Comparison of ENCODE assay signal across 13 mouse cellular contexts in the genomic region with DNA sequence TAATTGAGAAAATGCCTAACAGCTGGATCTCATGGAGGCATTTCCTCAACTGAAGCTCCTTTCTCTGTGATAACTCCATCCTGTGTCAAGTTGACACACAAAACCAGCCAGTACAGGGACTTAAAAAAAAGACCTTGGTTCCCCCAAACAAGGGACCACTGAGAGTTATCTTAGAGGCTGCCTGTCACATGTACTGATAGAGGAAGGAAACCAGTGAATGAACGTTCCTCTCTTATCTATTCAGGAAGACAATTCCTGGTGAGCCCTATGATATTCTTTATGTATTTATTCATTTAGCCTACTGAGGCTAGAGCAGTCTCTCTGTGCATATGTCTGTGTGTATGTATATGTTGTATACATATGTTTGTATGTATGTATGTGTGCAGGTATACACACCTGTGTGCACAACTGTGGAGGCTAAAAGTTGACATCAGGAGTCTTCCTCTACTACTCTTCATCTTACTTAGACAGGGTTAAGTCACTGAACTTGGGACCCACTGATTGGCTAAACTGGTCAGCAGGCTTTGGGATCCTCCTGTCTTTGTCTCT.
"Had no signal": no experiment of that assay in that cellular context is flagged by ENCODE, and none has a peak within 500 bp of the region (broad histone marks: within the 10 kb centered on the region; RNA-seq: fewer than 3 reads in every experiment).

No protein-coding gene starts in this region.

- H3K36me3 ChIP-seq: limb, embryonic 15.5 days; midbrain, embryonic 13.5 days had no signal

- H3K27ac ChIP-seq: kidney, postnatal 0 days; limb, embryonic 15.5 days; midbrain, embryonic 13.5 days had no signal

- H3K4me1 ChIP-seq: limb, embryonic 15.5 days; midbrain, embryonic 13.5 days had no signal

- ATAC-seq: midbrain, embryonic 13.5 days had no signal

- H3K4me3 ChIP-seq: limb, embryonic 15.5 days; midbrain, embryonic 13.5 days had no signal

- H3K4me2 ChIP-seq: limb, embryonic 15.5 days; lung, embryonic 14.5 days; midbrain, embryonic 13.5 days had no signal

- H3K9me3 ChIP-seq: limb, embryonic 15.5 days; midbrain, embryonic 13.5 days had no signal

- H3K27me3 ChIP-seq: limb, embryonic 15.5 days; midbrain, embryonic 13.5 days had no signal

- H3K9ac ChIP-seq: limb, embryonic 15.5 days; lung, embryonic 14.5 days; midbrain, embryonic 13.5 days had no signal

- DNase-seq: kidney, adult 11 months; kidney, adult 9 months; kidney, postnatal 36 days; layer of hippocampus, adult 9-11 months; layer of hippocampus, postnatal 36 days; lung, embryonic 14.5 days; lung, postnatal 10 days; lung, postnatal 4 days; right cerebral cortex, postnatal 14 days; thymus, postnatal 36 days had no signal
